Mouse (Mus musculus): ENCODE measurements around the gene 2010315B03Rik. TPM values are rescaled to one million over a fixed set of nuclear protein-coding genes. Genes with fewer than 3 reads are reported as not detected.

Gene 2010315B03Rik
- 0.12 and 0.54 TPM in 2 replicates for polyA plus RNA-seq (2012)

DNA sequence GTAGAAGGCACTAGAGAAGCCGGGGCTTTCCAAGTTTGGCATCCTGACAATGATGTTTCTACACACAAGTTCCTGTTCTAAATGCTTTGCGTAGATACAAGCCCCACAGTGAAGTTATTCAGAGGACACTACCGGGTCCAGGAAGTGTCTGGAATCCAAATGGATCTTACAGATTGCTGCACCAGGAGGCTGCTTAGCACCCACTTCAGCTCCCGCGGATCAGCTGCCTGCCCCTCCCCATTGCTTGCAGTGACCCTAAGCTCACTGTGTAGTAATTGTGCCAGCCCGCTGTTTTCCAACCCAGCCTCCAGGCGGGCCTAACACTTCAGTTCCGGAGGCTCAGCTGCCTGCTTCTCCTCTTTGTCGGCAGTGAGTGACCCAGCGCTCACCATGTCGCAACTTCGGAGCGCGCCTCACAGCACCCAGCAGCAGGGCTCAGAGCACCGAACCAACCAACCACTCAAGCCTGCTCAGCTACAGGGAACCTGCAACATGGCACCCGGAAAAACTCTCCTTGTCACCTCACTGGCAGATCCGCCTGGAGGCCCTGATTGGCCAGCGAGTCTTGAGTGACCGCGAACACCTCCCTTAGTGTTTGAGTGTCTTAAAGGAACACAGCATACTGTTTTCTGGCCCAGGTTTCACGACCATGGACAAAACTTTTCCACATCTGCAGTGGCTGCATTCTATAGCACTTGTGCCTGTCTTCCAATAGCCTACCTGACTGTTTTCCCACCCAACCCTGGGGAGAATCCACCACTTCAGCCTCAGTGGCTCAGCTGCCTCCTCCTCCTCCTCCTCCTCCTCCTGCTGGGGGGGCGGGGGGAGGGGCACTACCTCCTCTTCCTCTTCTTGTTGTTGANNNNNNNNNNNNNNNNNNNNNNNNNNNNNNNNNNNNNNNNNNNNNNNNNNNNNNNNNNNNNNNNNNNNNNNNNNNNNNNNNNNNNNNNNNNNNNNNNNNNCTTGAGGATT lies at the start of gene 2010315B03Rik:
Gene 2010315B03Rik (minus strand): TSS at position 526 of the 972 bp plus-strand sequence.

Other genes starting within 250 kb of the 2010315B03Rik start
- gene Ccr2, start 210.7 kb downstream of the 2010315B03Rik start, polyA plus RNA-seq (2012), result 1.1 and 2.7 TPM in 2 replicates
- 0.01 and 0.42 TPM in 2 replicates for gene Ccr5, start 191.2 kb downstream of the 2010315B03Rik start, polyA plus RNA-seq (2012)
- gene Ppp2r3d, start 164.2 kb upstream of the 2010315B03Rik start, polyA plus RNA-seq (2012), result 442 and 557 TPM in 2 replicates
- not detected in 2 replicates for gene Gm21836, start 181.1 kb upstream of the 2010315B03Rik start, polyA plus RNA-seq (2012)